Mouse (Mus musculus): ENCODE data around the gene Col27a1.

- TF ChIP-seq POLR2A (IDR thresholded peaks at IDR 0.05; ENCODE audit: borderline replicate concordance, low read depth, low read length) (no peak), CTCF (IDR thresholded peaks at IDR 0.05; ENCODE audit: low read depth, low read length) (no peak)
Measured at GRCm38 (mm10) chr4:63259066-63259465, 45.3 kb downstream of the Col27a1 start.
